Mouse (Mus musculus): ENCODE data around the gene Syncrip.
"Not testable (repeated sequence)": the region's sequence is repeated elsewhere in the genome, so short reads cannot be mapped to it uniquely, and the experiment has no call there.

DNA sequence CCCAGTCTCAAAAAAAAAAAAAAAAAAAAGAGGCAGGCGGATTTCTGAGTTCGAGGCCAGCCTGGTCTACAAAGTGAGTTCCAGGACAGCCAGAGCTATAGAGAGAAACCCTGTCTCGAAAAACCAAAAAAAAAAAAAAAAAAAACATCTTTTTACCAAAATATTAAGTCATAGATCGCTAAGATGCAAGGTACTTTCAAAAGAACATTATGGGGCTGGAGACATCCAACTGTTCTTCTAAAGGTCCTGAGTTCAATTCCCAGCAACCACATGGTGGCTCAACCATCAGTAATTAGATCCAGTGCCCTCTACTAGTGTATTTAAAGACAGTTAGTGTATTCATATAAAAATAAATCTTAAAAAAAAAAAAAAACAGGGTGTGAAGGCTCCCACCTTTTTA lies 21.4 kb downstream of the Syncrip start:
- TF ChIP-seq FLI1 (IDR thresholded peaks at IDR 0.05; ENCODE audit: low read length); GATA1 (IDR thresholded peaks at IDR 0.05; ENCODE audit: borderline replicate concordance, low read length): not testable (repeated sequence)

Data from megakaryocyte, embryonic 14.5 days (primary cell).